Mouse (Mus musculus) kidney, postnatal 14 days (tissue): ENCODE data around the gene Sla2.
A peak's percentile ranks its signal among the peaks of the same experiment; 100 is the strongest.
"Not testable (repeated sequence)": the region's sequence is repeated elsewhere in the genome, so short reads cannot be mapped to it uniquely, and the experiment has no call there.

ENCODE experiments used
- DNase-seq: peaks from one replicate; pipeline ENCODE4 v3.0.0; 2022; ENCODE audit warnings: mixed read lengths

Sla2 gene

GRCm38 (mm10) chr2:156887017-156887416, at the start of gene Sla2:
Gene Sla2 (minus strand): TSS chr2:156887192.
- DNase-seq = no peak

GRCm38 (mm10) chr2:156935005-156935404, 48.0 kb upstream of the Sla2 start:
- no peak for DNase-seq

GRCm38 (mm10) chr2:156933426-156933825, 46.4 kb upstream of the Sla2 start:
- no peak for DNase-seq

GRCm38 (mm10) chr2:156931421-156931820, 44.4 kb upstream of the Sla2 start:
- DNase-seq = no peak

GRCm38 (mm10) chr2:156930549-156930948, 43.6 kb upstream of the Sla2 start:
- DNase-seq = no peak

- no peak for DNase-seq
These were observed 42.6 kb upstream of the Sla2 start for GRCm38 (mm10) chr2:156929519-156930120.

GRCm38 (mm10) chr2:156928606-156929005, 41.6 kb upstream of the Sla2 start:
- no peak for DNase-seq

GRCm38 (mm10) chr2:156927663-156928062, 40.7 kb upstream of the Sla2 start:
- DNase-seq = no peak

GRCm38 (mm10) chr2:156925611-156926010, 38.6 kb upstream of the Sla2 start:
- not testable (repeated sequence) for DNase-seq

GRCm38 (mm10) chr2:156925075-156925474, 38.1 kb upstream of the Sla2 start:
- DNase-seq = not testable (repeated sequence)

GRCm38 (mm10) chr2:156924210-156924898, 37.4 kb upstream of the Sla2 start:
- DNase-seq = no peak

GRCm38 (mm10) chr2:156923057-156923456, 36.1 kb upstream of the Sla2 start:
- DNase-seq = no peak

- DNase-seq = no peak
These were observed 32.8 kb upstream of the Sla2 start for GRCm38 (mm10) chr2:156919796-156920195.

- not testable (repeated sequence) for DNase-seq
These were observed 32.2 kb upstream of the Sla2 start for GRCm38 (mm10) chr2:156919191-156919590.

GRCm38 (mm10) chr2:156918562-156918961, 31.6 kb upstream of the Sla2 start:
- no peak for DNase-seq

GRCm38 (mm10) chr2:156916419-156917125, 29.6 kb upstream of the Sla2 start:
- no peak for DNase-seq

GRCm38 (mm10) chr2:156915559-156915958, 28.6 kb upstream of the Sla2 start:
- no peak for DNase-seq

- no peak for DNase-seq
These were observed 26.2 kb upstream of the Sla2 start for GRCm38 (mm10) chr2:156913191-156913590.

- not testable (repeated sequence) for DNase-seq
These were observed 18.9 kb upstream of the Sla2 start for GRCm38 (mm10) chr2:156905931-156906330.

- peak; percentile 78 for DNase-seq
These were observed 18.2 kb upstream of the Sla2 start for GRCm38 (mm10) chr2:156904976-156905717.

GRCm38 (mm10) chr2:156903367-156903766, 16.4 kb upstream of the Sla2 start:
- no peak for DNase-seq

GRCm38 (mm10) chr2:156902411-156902810, 15.4 kb upstream of the Sla2 start:
- DNase-seq = not testable (repeated sequence)

GRCm38 (mm10) chr2:156901883-156902282, 14.9 kb upstream of the Sla2 start:
- no peak for DNase-seq
